Mouse (Mus musculus) gastrocnemius, postnatal 10 days (tissue): ENCODE measurements around the gene Kera. TPM values are rescaled to one million over a fixed set of nuclear protein-coding genes. Genes with fewer than 3 reads are reported as not detected.

Experiments
- total RNA-seq, 2 experiments: library from RNA; stranded (reverse); gene quantifications; 2 replicates each; pipeline ENCODE4 v1.2.3; 2021

The Kera gene
- total RNA-seq, 2 experiments from 2014 or later = 64.0 to 76.7 TPM

Other genes starting within 250 kb of the Kera start
- 100 to 1,000 TPM; 546 to 577 TPM for gene Dcn, start 127.3 kb upstream of the Kera start, total RNA-seq
- gene Lum, start 41.8 kb upstream of the Kera start, total RNA-seq = 10 to 100 TPM; 71.2 to 92.0 TPM
- under 1 TPM; 0.38 TPM for gene Epyc, start 37.2 kb downstream of the Kera start, total RNA-seq
- gene Ccer1, start 86.2 kb downstream of the Kera start, total RNA-seq = not detected
- gene C030005K15Rik, start 119.9 kb downstream of the Kera start, total RNA-seq = not detected